Mouse (Mus musculus) forebrain, embryonic 11.5 days (tissue): ENCODE data around the gene Antxr2. TPM values are rescaled to one million over a fixed set of nuclear protein-coding genes. Genes with fewer than 3 reads are reported as not detected.

ENCODE experiments used
- ATAC-seq: fragments of 200-750 bp; cut with Nextera tagmentation; replicated peaks from 2 replicates; pipeline ENCODE4 v1.8.0; 2017; ENCODE audit warnings: moderate TSS enrichment; ENCODE audit not compliant: low FRiP score
- DNase-seq: peaks from one replicate; pipeline ENCODE4 v3.0.0-alpha.2; 2017; ENCODE audit warnings: low spot score
- H3K27ac ChIP-seq: fragments of 300-500 bp; sonication (generic); 2 replicates; pipeline ENCODE4 v1.5.1; 2014; ENCODE audit warnings: low read depth, low read length
- H3K27me3 ChIP-seq: fragments of 300-500 bp; sonication (generic); 2 replicates; pipeline ENCODE4 v1.6.1; 2014; ENCODE audit warnings: mild to moderate bottlenecking, low read length, mixed read lengths; ENCODE audit not compliant: control insufficient read depth, insufficient read depth
- H3K36me3 ChIP-seq: fragments of 300-500 bp; sonication (generic); 2 replicates; pipeline ENCODE4 v1.6.1; 2014; ENCODE audit warnings: mild to moderate bottlenecking, low read length, moderate library complexity, mixed read lengths; ENCODE audit not compliant: control insufficient read depth, insufficient read depth
- H3K4me1 ChIP-seq: fragments of 300-500 bp; sonication (generic); replicated peaks from 2 replicates; pipeline ENCODE4 v1.6.1; 2014; ENCODE audit warnings: low read length, mixed read lengths; ENCODE audit not compliant: control insufficient read depth, insufficient read depth
- H3K4me2 ChIP-seq: fragments of 300-500 bp; sonication (generic); 2 replicates; pipeline ENCODE4 v1.6.1; 2014; ENCODE audit warnings: low read depth, mild to moderate bottlenecking, low read length, moderate library complexity, mixed read lengths; ENCODE audit not compliant: severe bottlenecking
- H3K4me3 ChIP-seq: fragments of 300-500 bp; sonication (generic); 2 replicates; pipeline ENCODE4 v1.5.1; 2014; ENCODE audit warnings: low read depth, low read length
- H3K9ac ChIP-seq: fragments of 300-500 bp; sonication (generic); 2 replicates; pipeline ENCODE4 v1.6.1; 2014; ENCODE audit warnings: low read length
- H3K9me3 ChIP-seq: fragments of 300-500 bp; sonication (generic); 2 replicates; pipeline ENCODE4 v1.6.1; 2016; ENCODE audit warnings: low read length, mixed read lengths; ENCODE audit not compliant: control insufficient read depth
- WGBS: fragments of 180-500 bp; shearing (Covaris S2); extraction: QIAGEN DNeasy Blood & Tissue Kit; methylation state at CpG from one replicate; pipeline ENCODE4 v1.1.7; 2014; 5-methylcytosine and 5-hydroxymethylcytosine counted together
- polyA plus RNA-seq: library from polyadenylated mRNA; unstranded; fragments of >200 nt; fragmentation: Nextera tagmentation; extraction: Ambion mirVana; gene quantifications from 2 replicates; pipeline ENCODE4 v1.2.1, GENCODE M21; 2014

The Antxr2 gene
- polyA plus RNA-seq, 1 experiment from 2014 or later, result 10.5 TPM

GRCm38 (mm10) chr5:97973293-97973692 is 57.5 kb downstream of the Antxr2 start:
- no peaks in the 10 kb centered on the region for H3K4me1 ChIP-seq
- no peaks in the 10 kb centered on the region for H3K27me3 ChIP-seq
- H3K4me2 ChIP-seq, result no peak overlapping the region
- no peak overlapping the region for H3K27ac ChIP-seq
- no peak overlapping the region for H3K9ac ChIP-seq
- H3K9me3 ChIP-seq, result no peaks in the 10 kb centered on the region
- whole genome bisulfite sequencing, result 94% methylated on average over 1 of the region's 1 CpGs
- ATAC-seq (no peak), DNase-seq (no peak)
- H3K36me3 ChIP-seq, result no peaks in the 10 kb centered on the region
- H3K4me3 ChIP-seq, result no peak overlapping the region

- Histone ChIP-seq H3K27ac (no peak overlapping the region), H3K36me3 (no peaks in the 10 kb centered on the region), H3K9me3 (no peaks in the 10 kb centered on the region), H3K9ac (no peak overlapping the region), H3K4me2 (no peak overlapping the region), H3K4me1 (no peaks in the 10 kb centered on the region), H3K27me3 (no peaks in the 10 kb centered on the region), H3K4me3 (no peak overlapping the region)
- ATAC-seq (peak; percentile 60; the same call in 1 of the 2 replicates), DNase-seq (no peak)
- 72% methylated on average over 4 of the region's 4 CpGs for WGBS
Observed at GRCm38 (mm10) chr5:97972029-97972428, 58.8 kb downstream of the Antxr2 start.

- Histone ChIP-seq H3K27ac (no peak overlapping the region), H3K4me3 (no peak overlapping the region), H3K27me3 (no peaks in the 10 kb centered on the region), H3K36me3 (no peaks in the 10 kb centered on the region), H3K4me1 (no peaks in the 10 kb centered on the region), H3K4me2 (no peak overlapping the region), H3K9ac (no peak overlapping the region), H3K9me3 (no peaks in the 10 kb centered on the region)
- ATAC-seq, result no peak
- WGBS, result 66% methylated on average over 3 of the region's 3 CpGs
- no peak for DNase-seq
Observed at GRCm38 (mm10) chr5:97971236-97971635, 59.6 kb downstream of the Antxr2 start.

- no peak overlapping the region for H3K27ac ChIP-seq
- ATAC-seq (no peak), DNase-seq (no peak)
- WGBS, result 87% methylated on average over 5 of the region's 5 CpGs
- no peaks in the 10 kb centered on the region for H3K9me3 ChIP-seq
- no peaks in the 10 kb centered on the region for H3K27me3 ChIP-seq
- H3K4me1 ChIP-seq, result no peaks in the 10 kb centered on the region
- H3K4me2 ChIP-seq, result no peak overlapping the region
- no peak overlapping the region for H3K9ac ChIP-seq
- H3K36me3 ChIP-seq, result no peaks in the 10 kb centered on the region
- no peak overlapping the region for H3K4me3 ChIP-seq
Observed at GRCm38 (mm10) chr5:97967044-97967443, 63.8 kb downstream of the Antxr2 start.

GRCm38 (mm10) chr5:97966101-97966500 is 64.7 kb downstream of the Antxr2 start:
- no peaks in the 10 kb centered on the region for H3K36me3 ChIP-seq
- H3K9me3 ChIP-seq, result no peaks in the 10 kb centered on the region
- H3K4me2 ChIP-seq, result no peak overlapping the region
- no peak overlapping the region for H3K27ac ChIP-seq
- no peaks in the 10 kb centered on the region for H3K4me1 ChIP-seq
- no peaks in the 10 kb centered on the region for H3K27me3 ChIP-seq
- H3K9ac ChIP-seq, result no peak overlapping the region
- no peak for DNase-seq
- no peak for ATAC-seq
- no peak overlapping the region for H3K4me3 ChIP-seq

- H3K4me1 ChIP-seq, result no peaks in the 10 kb centered on the region
- WGBS, result 80% methylated on average over 2 of the region's 2 CpGs
- DNase-seq, result no peak
Observed at GRCm38 (mm10) chr5:97964444-97964843, 66.4 kb downstream of the Antxr2 start.

GRCm38 (mm10) chr5:97962512-97962911 is 68.3 kb downstream of the Antxr2 start:
- no peaks in the 10 kb centered on the region for H3K36me3 ChIP-seq
- no peak overlapping the region for H3K4me2 ChIP-seq
- no peaks in the 10 kb centered on the region for H3K9me3 ChIP-seq
- ATAC-seq (no peak), DNase-seq (no peak)
- no peak overlapping the region for H3K4me3 ChIP-seq
- no peaks in the 10 kb centered on the region for H3K27me3 ChIP-seq
- H3K27ac ChIP-seq, result no peak overlapping the region
- no peak overlapping the region for H3K9ac ChIP-seq
- WGBS, result 91% methylated on average over 3 of the region's 3 CpGs
- H3K4me1 ChIP-seq, result no peaks in the 10 kb centered on the region

More at GRCm38 (mm10) chr5:97964444-97964843, 66.4 kb downstream of the Antxr2 start:
- Histone ChIP-seq H3K9me3 (no peaks in the 10 kb centered on the region), H3K27me3 (no peaks in the 10 kb centered on the region), H3K4me2 (no peak overlapping the region), H3K9ac (no peak overlapping the region), H3K4me3 (no peak overlapping the region), H3K27ac (no peak overlapping the region), H3K36me3 (no peaks in the 10 kb centered on the region)
- ATAC-seq, result no peak

GRCm38 (mm10) chr5:97961786-97962185 is 69.1 kb downstream of the Antxr2 start:
- ATAC-seq, result no peak
- Histone ChIP-seq H3K9me3 (no peaks in the 10 kb centered on the region), H3K27me3 (no peaks in the 10 kb centered on the region), H3K4me1 (no peaks in the 10 kb centered on the region), H3K9ac (no peak overlapping the region), H3K36me3 (no peaks in the 10 kb centered on the region), H3K4me3 (no peak overlapping the region), H3K27ac (no peak overlapping the region), H3K4me2 (no peak overlapping the region)
- 90% methylated on average over 7 of the region's 7 CpGs for WGBS
- DNase-seq, result no peak

GRCm38 (mm10) chr5:97959651-97960050 is 71.2 kb downstream of the Antxr2 start:
- whole genome bisulfite sequencing, result 83% methylated on average over 2 of the region's 2 CpGs
- no peaks in the 10 kb centered on the region for H3K9me3 ChIP-seq
- ATAC-seq, result no peak
- H3K27me3 ChIP-seq, result no peaks in the 10 kb centered on the region
- no peak overlapping the region for H3K4me2 ChIP-seq
- no peak overlapping the region for H3K27ac ChIP-seq
- H3K36me3 ChIP-seq, result no peaks in the 10 kb centered on the region
- DNase-seq, result no peak
- no peak overlapping the region for H3K4me3 ChIP-seq
- H3K9ac ChIP-seq, result no peak overlapping the region
- H3K4me1 ChIP-seq, result no peaks in the 10 kb centered on the region
